Mouse (Mus musculus): ENCODE results near the gene Msh3. TPM values are rescaled to one million over a fixed set of nuclear protein-coding genes. Genes with fewer than 3 reads are reported as not detected.
"Not testable (repeated sequence)": the region's sequence is repeated elsewhere in the genome, so short reads cannot be mapped to it uniquely, and the experiment has no call there.

The Msh3 gene
- polyA plus RNA-seq, 1 experiment from 2014 or later = 32.2 TPM

DNA sequence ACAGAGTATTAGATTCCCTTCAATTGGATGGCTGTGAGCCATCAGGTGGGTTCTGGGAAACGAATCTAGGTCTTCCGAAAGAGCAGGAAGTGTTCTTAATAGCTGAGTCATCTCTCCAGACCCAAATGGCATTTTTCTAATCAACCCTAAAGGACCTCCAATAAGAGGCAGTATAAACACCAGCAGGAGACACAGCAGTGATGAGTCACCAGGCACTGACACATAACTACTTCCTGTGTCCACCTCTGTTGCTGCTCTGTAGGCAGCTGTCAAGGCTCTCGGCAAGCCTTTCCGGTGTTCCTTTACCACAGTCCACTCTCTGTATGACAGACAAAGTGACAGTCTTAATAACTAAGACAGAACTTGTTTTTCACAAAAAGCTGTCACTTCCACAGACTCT lies 113.4 kb downstream of the Msh3 start:
- no peaks in the 10 kb centered on the region for H3K4me1 ChIP-seq
- H3K9ac ChIP-seq = no peak overlapping the region
- H3K9me3 ChIP-seq = no peaks in the 10 kb centered on the region
- H3K27ac ChIP-seq = no peak overlapping the region
- H3K4me2 ChIP-seq (replicated peaks) = no peak overlapping the region
- peaks cover 29% of the 10 kb centered on the region for H3K36me3 ChIP-seq
- WGBS = 84% methylated on average over 4 of the region's 4 CpGs
- H3K27me3 ChIP-seq = no peaks in the 10 kb centered on the region
- ATAC-seq (ENCODE audit: low FRiP score, low read depth) = no peak
- H3K4me3 ChIP-seq = no peak overlapping the region

DNA sequence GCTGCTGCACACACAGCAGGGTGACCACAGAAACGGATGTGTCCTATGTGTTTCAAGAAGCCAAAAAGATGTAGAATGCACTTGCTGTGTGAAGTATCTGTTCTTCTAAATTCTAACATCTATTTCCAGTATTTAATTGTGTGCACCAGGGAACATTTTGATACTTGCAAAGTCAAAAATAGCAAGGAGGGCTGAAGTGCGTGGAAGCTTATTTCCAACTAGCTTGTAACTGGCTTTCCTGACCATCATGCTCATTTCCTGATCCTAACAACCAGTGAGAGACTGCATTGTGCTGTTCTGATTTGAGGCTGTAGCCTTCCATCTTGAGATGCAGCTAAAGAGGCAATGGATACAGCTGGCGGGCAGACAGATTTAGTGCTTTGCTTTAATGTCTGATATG lies 116.9 kb downstream of the Msh3 start:
- H3K9ac ChIP-seq = no peak overlapping the region
- H3K9me3 ChIP-seq = no peaks in the 10 kb centered on the region
- no peak for ATAC-seq (ENCODE audit: low FRiP score, low read depth)
- H3K27ac ChIP-seq = no peak overlapping the region
- H3K4me1 ChIP-seq = no peaks in the 10 kb centered on the region
- H3K4me3 ChIP-seq = no peak overlapping the region
- no peak overlapping the region for H3K4me2 ChIP-seq (replicated peaks)
- H3K27me3 ChIP-seq = no peaks in the 10 kb centered on the region
- 88% methylated on average over 3 of the region's 3 CpGs for WGBS
- peaks cover 36% of the 10 kb centered on the region for H3K36me3 ChIP-seq

DNA sequence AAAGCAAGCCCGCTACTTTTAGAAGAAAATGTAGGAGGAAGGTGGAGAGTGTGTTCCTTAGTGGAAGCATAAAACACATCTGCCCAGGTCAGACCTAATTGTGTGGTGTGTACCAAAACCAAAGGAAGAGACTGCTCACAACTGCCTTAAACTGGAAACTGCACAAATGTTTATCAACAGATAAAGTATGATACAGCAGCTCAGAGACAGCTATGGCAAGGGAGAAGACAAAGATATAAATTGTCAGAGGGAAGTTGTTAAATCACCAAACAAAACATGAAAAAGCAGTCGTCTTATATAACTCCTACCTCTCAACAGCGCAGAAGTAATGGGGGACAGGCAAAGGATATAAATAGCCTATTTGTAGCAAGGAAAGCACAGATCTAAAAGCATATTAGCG lies 117.8 kb downstream of the Msh3 start:
- no peak overlapping the region for H3K4me2 ChIP-seq (replicated peaks)
- WGBS = 95% methylated on average over 4 of the region's 4 CpGs
- ATAC-seq (ENCODE audit: low FRiP score, low read depth) = no peak

DNA sequence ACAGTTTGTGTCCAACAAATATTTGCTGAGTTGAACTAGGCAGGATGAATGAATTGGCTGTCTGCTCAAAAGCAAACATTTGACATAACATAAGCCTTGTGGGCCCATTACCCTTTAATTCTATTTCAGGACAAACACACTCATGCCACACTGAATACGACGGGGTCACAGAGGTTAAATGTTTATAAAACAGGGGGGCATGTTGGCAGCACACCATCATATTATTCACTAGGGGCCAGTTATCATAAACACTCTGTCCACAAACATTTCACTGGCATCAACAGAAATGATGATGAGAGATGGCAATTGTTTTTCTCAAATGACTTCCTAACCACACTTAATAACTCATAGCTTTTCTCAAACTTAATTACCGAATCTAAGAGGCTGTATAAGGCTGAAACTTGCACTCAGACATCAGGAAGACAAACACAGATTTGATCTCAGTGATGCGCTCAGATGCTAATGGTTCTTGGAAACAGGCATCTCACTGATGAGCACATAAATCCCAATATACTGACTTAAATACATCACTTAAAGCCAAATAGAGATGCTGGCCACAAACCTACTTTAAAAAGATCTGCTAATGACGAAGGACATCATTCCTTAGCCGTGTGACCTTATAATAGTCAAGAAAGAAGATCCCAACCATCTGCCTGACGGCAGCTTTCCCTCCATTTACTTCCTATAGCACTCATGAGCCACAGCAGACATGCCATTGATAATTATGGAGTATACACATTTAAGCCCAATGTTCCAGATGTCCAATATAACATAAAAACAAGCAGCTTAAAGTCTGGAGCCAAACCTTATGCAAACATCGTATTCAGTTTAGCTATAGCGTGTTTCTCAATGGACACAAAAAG lies 122.5 kb downstream of the Msh3 start:
- peaks cover 17% of the 10 kb centered on the region for H3K36me3 ChIP-seq
- H3K4me1 ChIP-seq = no peaks in the 10 kb centered on the region
- 84% methylated on average over 9 of the region's 9 CpGs for WGBS
- H3K4me2 ChIP-seq (replicated peaks) = no peak overlapping the region
- ATAC-seq (ENCODE audit: low FRiP score, low read depth) = no peak
- H3K4me3 ChIP-seq = no peak overlapping the region
- H3K9ac ChIP-seq = no peak overlapping the region
- no peaks in the 10 kb centered on the region for H3K27me3 ChIP-seq
- no peak overlapping the region for H3K27ac ChIP-seq
- no peaks in the 10 kb centered on the region for H3K9me3 ChIP-seq

More for the DNA sequence above, 117.8 kb downstream of the Msh3 start:
- Histone ChIP-seq H3K4me3 (no peak overlapping the region), H3K4me1 (no peaks in the 10 kb centered on the region), H3K36me3 (peaks cover 33% of the 10 kb centered on the region), H3K27me3 (no peaks in the 10 kb centered on the region), H3K9ac (no peak overlapping the region), H3K9me3 (no peaks in the 10 kb centered on the region), H3K27ac (no peak overlapping the region)

DNA sequence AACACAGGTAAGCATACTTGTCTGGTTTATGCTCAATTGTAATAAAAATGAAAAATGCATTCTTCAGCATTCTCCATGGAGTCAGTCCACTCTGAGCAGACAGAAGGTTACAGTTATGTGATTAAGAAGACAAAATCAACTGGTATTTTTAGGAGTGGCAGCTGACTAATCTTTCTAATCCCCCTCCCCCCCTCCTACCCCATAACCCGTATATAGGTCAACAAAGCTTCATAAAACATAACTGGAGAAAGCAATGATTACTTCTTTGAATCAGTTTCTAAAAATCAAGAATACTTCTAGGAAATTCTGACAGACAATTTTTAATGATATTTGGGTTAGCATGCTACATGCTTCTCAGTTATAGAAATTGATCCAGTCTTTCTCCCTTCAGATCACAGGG lies 126.8 kb downstream of the Msh3 start:
- ATAC-seq (ENCODE audit: low FRiP score, low read depth) = no peak
- 64% methylated on average over 1 of the region's 1 CpGs for WGBS

DNA sequence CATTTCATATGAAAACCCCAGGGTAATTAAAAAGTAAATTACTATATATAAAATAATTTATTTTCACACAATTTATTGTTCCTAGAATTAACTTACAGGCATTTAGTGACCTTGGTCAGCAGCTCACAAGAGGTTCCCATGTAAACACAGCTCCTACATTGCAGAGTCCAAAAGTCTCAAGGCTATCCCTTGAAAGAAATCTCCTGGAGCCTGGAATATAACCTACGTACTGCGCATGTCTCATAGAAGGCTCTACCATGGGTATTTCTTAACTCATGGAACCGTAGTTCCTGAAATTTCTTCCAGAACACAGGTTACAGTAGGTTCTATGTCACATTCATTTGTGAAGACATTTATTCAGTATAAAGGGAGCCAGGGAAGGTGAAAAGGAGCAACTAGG lies 131.2 kb downstream of the Msh3 start:
- no peaks in the 10 kb centered on the region for H3K27me3 ChIP-seq
- no peak overlapping the region for H3K4me3 ChIP-seq
- H3K27ac ChIP-seq = no peak overlapping the region
- peaks cover 20% of the 10 kb centered on the region; the same call in 1 of the 2 replicates for H3K36me3 ChIP-seq
- no peaks in the 10 kb centered on the region for H3K9me3 ChIP-seq
- no peak for ATAC-seq (ENCODE audit: low FRiP score, low read depth)
- no peak overlapping the region for H3K4me2 ChIP-seq (replicated peaks)
- WGBS = 97% methylated on average over 3 of the region's 3 CpGs
- H3K4me1 ChIP-seq = no peaks in the 10 kb centered on the region
- H3K9ac ChIP-seq = no peak overlapping the region

More for the DNA sequence above, 126.8 kb downstream of the Msh3 start:
- no peak overlapping the region for H3K27ac ChIP-seq
- H3K36me3 ChIP-seq = no peaks in the 10 kb centered on the region
- no peaks in the 10 kb centered on the region for H3K9me3 ChIP-seq
- no peak overlapping the region for H3K9ac ChIP-seq
- H3K4me1 ChIP-seq = no peaks in the 10 kb centered on the region
- H3K4me3 ChIP-seq = no peak overlapping the region
- no peaks in the 10 kb centered on the region for H3K27me3 ChIP-seq
- no peak overlapping the region for H3K4me2 ChIP-seq (replicated peaks)

DNA sequence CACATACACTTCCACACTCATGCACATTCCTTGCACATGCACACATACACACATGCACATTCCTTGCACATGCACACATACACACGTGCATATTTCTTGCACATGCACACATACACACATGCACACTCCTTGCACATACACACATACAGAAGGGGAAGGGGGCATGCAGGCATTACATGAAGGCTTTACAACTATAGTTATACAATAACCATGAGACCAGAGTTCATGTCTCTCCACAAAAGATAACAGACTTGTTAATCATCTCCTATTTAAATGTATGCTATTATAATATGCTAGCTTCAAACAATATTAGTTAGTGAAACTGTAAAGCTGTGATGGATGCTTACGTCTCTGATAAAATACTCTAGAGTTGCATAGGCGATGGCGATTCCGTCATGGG lies 132.0 kb downstream of the Msh3 start:
- Histone ChIP-seq H3K4me3 (no peak overlapping the region), H3K27ac (no peak overlapping the region), H3K9me3 (no peaks in the 10 kb centered on the region), H3K4me2 (replicated peaks) (no peak overlapping the region), H3K4me1 (no peaks in the 10 kb centered on the region), H3K27me3 (no peaks in the 10 kb centered on the region), H3K36me3 (peaks cover 20% of the 10 kb centered on the region; the same call in 1 of the 2 replicates), H3K9ac (no peak overlapping the region)
- no peak for ATAC-seq (ENCODE audit: low FRiP score, low read depth)
- 96% methylated on average over 5 of the region's 5 CpGs for WGBS

DNA sequence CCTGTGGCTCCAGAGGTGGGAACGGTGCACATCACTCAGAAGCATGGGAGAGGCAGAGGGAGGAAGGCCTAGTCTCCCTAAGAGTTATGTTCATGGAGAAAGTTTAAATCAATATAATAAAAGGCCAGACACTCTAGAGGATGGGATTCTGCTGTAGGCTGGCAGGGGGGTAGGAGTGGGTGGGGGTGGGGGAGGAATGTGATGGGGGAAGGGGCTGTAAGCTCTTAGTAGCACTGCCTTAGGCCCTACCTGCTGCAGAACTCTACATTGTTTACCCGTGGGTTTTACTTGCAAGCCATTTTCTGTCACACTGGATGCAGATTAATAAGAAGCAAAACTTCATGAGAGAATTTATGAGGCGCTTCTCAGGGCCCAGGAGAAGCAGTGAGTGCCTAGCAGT lies 135.0 kb downstream of the Msh3 start:
- no peaks in the 10 kb centered on the region for H3K4me1 ChIP-seq
- peaks cover 27% of the 10 kb centered on the region for H3K36me3 ChIP-seq
- H3K4me2 ChIP-seq (replicated peaks) = no peak overlapping the region
- WGBS = 77% methylated on average over 3 of the region's 3 CpGs
- H3K27me3 ChIP-seq = no peaks in the 10 kb centered on the region
- no peak for ATAC-seq (ENCODE audit: low FRiP score, low read depth)
- no peak overlapping the region; the same call in 1 of the 2 replicates for H3K27ac ChIP-seq
- no peaks in the 10 kb centered on the region for H3K9me3 ChIP-seq
- H3K9ac ChIP-seq = no peak overlapping the region
- no peak overlapping the region for H3K4me3 ChIP-seq

DNA sequence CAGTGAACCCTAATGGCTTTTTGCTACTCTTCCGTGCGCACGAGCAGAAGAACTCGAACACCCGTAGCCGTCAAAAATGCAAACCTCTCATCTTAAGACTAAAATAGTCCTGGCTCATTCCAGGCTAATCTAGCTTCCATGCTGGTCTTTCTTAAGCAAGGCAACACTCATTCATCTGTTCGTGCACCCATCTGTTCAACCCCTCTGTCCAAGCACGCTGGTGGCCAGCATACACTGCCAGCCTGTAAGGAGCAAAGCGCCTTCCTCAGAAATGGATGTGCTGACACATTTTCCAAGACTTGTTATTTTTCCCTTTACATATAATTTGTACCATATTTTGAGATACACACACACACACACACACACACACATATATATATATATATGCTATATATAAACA lies 137.6 kb downstream of the Msh3 start:
- no peak overlapping the region for H3K9ac ChIP-seq
- H3K36me3 ChIP-seq = peaks cover 43% of the 10 kb centered on the region
- H3K4me3 ChIP-seq = no peak overlapping the region
- no peak for ATAC-seq (ENCODE audit: low FRiP score, low read depth)
- H3K9me3 ChIP-seq = no peaks in the 10 kb centered on the region
- no peaks in the 10 kb centered on the region for H3K27me3 ChIP-seq
- WGBS = 89% methylated on average over 9 of the region's 9 CpGs
- no peak overlapping the region for H3K27ac ChIP-seq
- H3K4me1 ChIP-seq = no peaks in the 10 kb centered on the region
- H3K4me2 ChIP-seq (replicated peaks) = no peak overlapping the region

DNA sequence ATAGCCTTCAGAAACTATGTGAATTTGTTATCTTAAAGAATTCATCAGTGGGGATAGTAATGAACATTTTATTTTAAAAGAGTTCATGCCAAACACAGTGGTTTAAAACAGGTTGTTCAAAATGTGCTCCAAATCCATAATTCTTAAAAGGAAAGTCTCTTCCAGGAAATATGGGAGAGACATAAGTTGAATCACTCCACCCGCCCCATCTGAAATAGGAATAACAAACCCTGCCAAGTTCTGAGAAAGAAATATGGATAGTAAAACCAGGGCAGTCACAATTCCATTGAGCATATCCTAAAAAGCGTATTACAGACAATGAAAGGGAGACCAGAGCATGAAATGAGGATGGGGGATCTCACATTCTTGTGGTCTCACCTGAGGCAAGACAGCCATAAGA lies 157.9 kb downstream of the Msh3 start:
- H3K9me3 ChIP-seq = no peaks in the 10 kb centered on the region
- no peak overlapping the region for H3K9ac ChIP-seq
- WGBS = 78% methylated on average over 2 of the region's 2 CpGs
- H3K4me3 ChIP-seq = no peak overlapping the region
- H3K4me2 ChIP-seq (replicated peaks) = no peak overlapping the region
- H3K27ac ChIP-seq = no peak overlapping the region
- no peaks in the 10 kb centered on the region for H3K4me1 ChIP-seq
- no peak for ATAC-seq (ENCODE audit: low FRiP score, low read depth)
- H3K36me3 ChIP-seq = no peaks in the 10 kb centered on the region
- no peaks in the 10 kb centered on the region for H3K27me3 ChIP-seq

DNA sequence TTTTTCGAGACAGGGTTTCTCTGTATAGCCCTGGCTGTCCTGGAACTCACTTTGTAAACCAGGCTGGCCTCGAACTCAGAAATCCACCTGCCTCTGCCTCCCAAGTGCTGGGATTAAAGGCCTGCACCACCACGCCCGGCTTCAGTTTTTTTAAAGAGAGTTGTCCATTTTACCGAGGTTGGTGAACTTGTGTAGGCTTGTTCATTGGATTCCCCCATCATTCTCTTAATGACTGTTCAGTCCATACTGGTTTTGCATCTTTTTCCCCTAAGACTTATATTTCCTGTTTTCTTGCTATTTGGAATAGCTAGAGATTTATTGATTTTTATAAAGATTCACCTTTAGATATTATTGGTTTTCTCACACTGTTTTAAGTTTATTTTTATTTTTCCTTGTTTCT lies 161.0 kb downstream of the Msh3 start:
- H3K9me3 ChIP-seq; ATAC-seq (ENCODE audit: low FRiP score, low read depth); H3K27ac ChIP-seq; H3K4me1 ChIP-seq; H3K4me3 ChIP-seq; H3K27me3 ChIP-seq; H3K4me2 ChIP-seq (replicated peaks); H3K36me3 ChIP-seq; H3K9ac ChIP-seq: not testable (repeated sequence)
- WGBS = 84% methylated on average over 5 of the region's 5 CpGs

DNA sequence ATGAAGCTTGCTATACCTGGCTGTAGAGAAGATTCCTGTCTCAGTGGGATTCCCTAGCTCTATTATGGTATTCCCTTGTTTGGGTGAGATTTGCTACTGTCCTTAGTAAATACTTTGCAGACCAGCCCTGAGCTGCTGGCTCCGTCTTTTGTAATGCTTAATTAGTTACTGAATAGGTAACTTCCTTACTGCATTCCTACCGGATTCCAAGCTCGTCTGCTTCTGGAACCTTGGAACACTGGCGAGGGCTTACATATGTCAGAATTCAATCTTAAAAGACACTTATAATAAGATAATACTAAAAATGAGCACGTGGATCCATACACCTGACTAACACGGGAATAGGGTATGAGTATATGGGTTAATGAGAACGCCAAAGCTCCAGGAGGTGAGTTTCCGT lies 182.1 kb downstream of the Msh3 start:
- not testable (repeated sequence) for H3K9ac ChIP-seq; H3K4me2 ChIP-seq (replicated peaks); H3K36me3 ChIP-seq; H3K4me3 ChIP-seq; H3K4me1 ChIP-seq; H3K27me3 ChIP-seq; H3K9me3 ChIP-seq; ATAC-seq (ENCODE audit: low FRiP score, low read depth); H3K27ac ChIP-seq
- WGBS = 84% methylated on average over 8 of the region's 8 CpGs

Data from limb, embryonic 13.5 days (tissue).